Mouse (Mus musculus) MEL (cell line): ENCODE data around the gene Wdfy3. TPM values are rescaled to one million over a fixed set of nuclear protein-coding genes. Genes with fewer than 3 reads are reported as not detected.

Source experiments
- DNase-seq: peaks from one replicate; pipeline ENCODE4 v3.0.0; 2011; ENCODE audit warnings: low read depth, low spot score
- H3K27ac ChIP-seq: 2 replicates; pipeline ENCODE4 v1.5.1; 2012; ENCODE audit warnings: low read depth, mild to moderate bottlenecking, control low read depth, low read length, moderate library complexity; ENCODE audit not compliant: control insufficient read depth
- H3K27me3 ChIP-seq, 2 experiments: fragments of 150-350 bp in 1 of 2; sonication (generic) in 1 of 2; 2 replicates each; pipeline ENCODE4 v1.6.1; 2012; ENCODE audit warnings: low read length in 2 of 2, mild to moderate bottlenecking in 2 of 2, improper control_type of control experiment in 1 of 2, moderate library complexity in 1 of 2; ENCODE audit not compliant: insufficient read depth in 2 of 2, control insufficient read depth in 1 of 2
- H3K36me3 ChIP-seq, 2 experiments: 2 replicates each; pipeline ENCODE4 v1.6.1; 2012 to 2014; ENCODE audit warnings: low read length in 2 of 2, improper control_type of control experiment in 1 of 2, inconsistent platforms in 1 of 2, mild to moderate bottlenecking in 1 of 2; ENCODE audit not compliant: insufficient read depth in 2 of 2, control insufficient read depth in 1 of 2
- H3K4me1 ChIP-seq, 2 experiments: fragments of 150-350 bp in 1 of 2; sonication (generic) in 1 of 2; 2 replicates each; pipeline ENCODE4 v1.6.1; 2012; ENCODE audit warnings: low read length in 2 of 2, improper control_type of control experiment in 1 of 2, mild to moderate bottlenecking in 1 of 2; ENCODE audit not compliant: insufficient read depth in 2 of 2, control insufficient read depth in 1 of 2
- H3K4me3 ChIP-seq, 2 experiments: fragments of 150-350 bp in 1 of 2; sonication (generic) in 1 of 2; 2 replicates each; pipeline ENCODE4 v1.5.1; 2012; ENCODE audit warnings: low read depth in 2 of 2, low read length in 2 of 2, mild to moderate bottlenecking in 2 of 2, moderate library complexity in 2 of 2, control low read depth in 1 of 2, improper control_type of control experiment in 1 of 2; ENCODE audit not compliant: control insufficient read depth in 1 of 2, insufficient read depth in 1 of 2
- H3K79me2 ChIP-seq: 2 replicates; pipeline ENCODE4 v1.6.1; 2012; ENCODE audit warnings: mild to moderate bottlenecking, low read length, moderate library complexity; ENCODE audit not compliant: control insufficient read depth, poor library complexity, insufficient read depth
- H3K9ac ChIP-seq: 2 replicates; pipeline ENCODE4 v1.6.1; 2012; ENCODE audit warnings: low read depth, mild to moderate bottlenecking, control low read depth, low read length, moderate library complexity; ENCODE audit not compliant: control insufficient read depth, poor library complexity, severe bottlenecking
- H3K9me3 ChIP-seq: fragments of 150-350 bp; sonication (generic); replicated peaks from 2 replicates; pipeline ENCODE4 v1.6.1; 2012; ENCODE audit warnings: mild to moderate bottlenecking, low read length, improper control_type of control experiment, moderate library complexity; ENCODE audit not compliant: insufficient read depth
- CHD1 ChIP-seq: IDR thresholded peaks from 2 replicates; pipeline ENCODE4 v1.6.1; 2012; ENCODE audit warnings: low read depth, mild to moderate bottlenecking, inconsistent platforms, low read length, improper control_type of control experiment
- CTCF ChIP-seq, 3 experiments: IDR thresholded peaks in 2 of 3; conservative IDR thresholded peaks in 1 of 3; 2 replicates each; pipeline ENCODE4 v1.5.1; 2011 to 2012; ENCODE audit warnings: low read length in 3 of 3, low read depth in 2 of 3, mild to moderate bottlenecking in 2 of 3, improper control_type of control experiment in 1 of 3, inconsistent platforms in 1 of 3, mixed read lengths in 1 of 3, moderate library complexity in 1 of 3; ENCODE audit not compliant: control insufficient read depth in 1 of 3, insufficient read depth in 1 of 3, poor library complexity in 1 of 3, severe bottlenecking in 1 of 3
- EP300 ChIP-seq, 2 experiments: IDR thresholded peaks; 2 replicates each; pipeline ENCODE4 v1.6.1; 2011; ENCODE audit warnings: improper control_type of control experiment in 2 of 2, low read length in 2 of 2, low read depth in 1 of 2, mild to moderate bottlenecking in 1 of 2
- HCFC1 ChIP-seq: IDR thresholded peaks from 2 replicates; pipeline ENCODE4 v1.6.1; 2012; ENCODE audit warnings: low read depth, mild to moderate bottlenecking, inconsistent platforms, low read length, improper control_type of control experiment, moderate library complexity
- KAT2A ChIP-seq: conservative IDR thresholded peaks from 2 replicates; pipeline ENCODE4 v1.6.1; 2012; ENCODE audit warnings: low read depth, low read length, improper control_type of control experiment, inconsistent platforms
- NRF1 ChIP-seq: IDR thresholded peaks from 2 replicates; pipeline ENCODE4 v1.6.1; 2014; ENCODE audit warnings: low read depth, mild to moderate bottlenecking, inconsistent platforms, low read length, improper control_type of control experiment, moderate library complexity; ENCODE audit not compliant: poor library complexity, insufficient read depth, severe bottlenecking
- POLR2A ChIP-seq, 2 experiments: IDR thresholded peaks; 2 replicates each; pipeline ENCODE4 v1.6.1; 2011 to 2012; ENCODE audit warnings: low read length in 2 of 2, mild to moderate bottlenecking in 2 of 2, control low read depth in 1 of 2, improper control_type of control experiment in 1 of 2, low read depth in 1 of 2, moderate library complexity in 1 of 2; ENCODE audit not compliant: control insufficient read depth in 1 of 2, insufficient read depth in 1 of 2, poor library complexity in 1 of 2
- POLR2AphosphoS2 ChIP-seq: IDR thresholded peaks from 2 replicates; pipeline ENCODE4 v1.6.1; 2011; ENCODE audit warnings: low read length, improper control_type of control experiment
- RAD21 ChIP-seq: IDR thresholded peaks from 2 replicates; pipeline ENCODE4 v1.6.1; 2011; ENCODE audit warnings: mild to moderate bottlenecking, low read depth, low read length, improper control_type of control experiment
- SIN3A ChIP-seq: IDR thresholded peaks from 2 replicates; pipeline ENCODE4 v1.6.1; 2012; ENCODE audit warnings: low read length, improper control_type of control experiment, inconsistent platforms
- TCF12 ChIP-seq: IDR thresholded peaks from 2 replicates; pipeline ENCODE4 v1.6.1; 2014; ENCODE audit warnings: low read depth, mild to moderate bottlenecking, inconsistent platforms, low read length, improper control_type of control experiment, moderate library complexity
- USF1 ChIP-seq: IDR thresholded peaks from 2 replicates; pipeline ENCODE4 v1.6.1; 2014; ENCODE audit warnings: low read depth, mild to moderate bottlenecking, inconsistent platforms, low read length, improper control_type of control experiment, moderate library complexity
- USF2 ChIP-seq, 2 experiments: IDR thresholded peaks; 2 replicates each; pipeline ENCODE4 v1.6.1; 2011 to 2012; ENCODE audit warnings: improper control_type of control experiment in 2 of 2, low read length in 2 of 2, borderline replicate concordance in 1 of 2, inconsistent platforms in 1 of 2, low read depth in 1 of 2, mild to moderate bottlenecking in 1 of 2; ENCODE audit not compliant: insufficient read depth in 1 of 2
- ZKSCAN1 ChIP-seq: IDR thresholded peaks from 2 replicates; pipeline ENCODE4 v1.6.1; 2012; ENCODE audit warnings: low read depth, mild to moderate bottlenecking, inconsistent platforms, low read length, improper control_type of control experiment, moderate library complexity
- ZMIZ1 ChIP-seq: IDR thresholded peaks from 2 replicates; pipeline ENCODE4 v1.6.1; 2012; ENCODE audit warnings: low read depth, mild to moderate bottlenecking, inconsistent platforms, low read length, improper control_type of control experiment, moderate library complexity
- polyA plus RNA-seq, 2 experiments: library from polyadenylated mRNA; stranded (reverse) in 1 of 2; unstranded in 1 of 2; fragments of >175 nt in 1 of 2; fragments of >200 nt in 1 of 2; gene quantifications; 2 replicates each; pipeline versions ENCODE4 v1.2.1 to v1.2.4; 2012; ENCODE audit warnings: low replicate concordance in 2 of 2, low read depth in 1 of 2; ENCODE audit not compliant: insufficient read length in 2 of 2, insufficient read depth in 1 of 2, missing spikeins in 1 of 2
- total RNA-seq: library from RNA; depleted of rRNA; stranded (reverse); fragments of 300-350 nt; gene quantifications from 2 replicates; pipeline ENCODE4 v1.2.3, GENCODE M21; 2012

Gene Wdfy3
- total and polyA plus RNA-seq, 3 experiments: 10.0 to 21.3 (median 11.9) TPM

GRCm38 (mm10) chr5:101896784-101897183 lies 172.9 kb downstream of the Wdfy3 start:
- no peak overlapping the region for H3K27ac ChIP-seq
- DNase-seq: no peak
- H3K9me3 ChIP-seq: no peaks in the 10 kb centered on the region

GRCm38 (mm10) chr5:101895717-101896645 lies 173.7 kb downstream of the Wdfy3 start:
- DNase-seq: no peak
- no peaks in the 10 kb centered on the region for H3K4me1 ChIP-seq
- H3K79me2 ChIP-seq: no peaks in the 10 kb centered on the region
- no peak overlapping the region for H3K9ac ChIP-seq
- no peak overlapping the region for H3K27ac ChIP-seq
- TF ChIP-seq SIN3A (no peak), POLR2AphosphoS2 (no peak), USF2 (IDR thresholded peaks at IDR 0.05; ENCODE audit: borderline replicate concordance in 1 of 2, insufficient read depth in 1 of 2, low read depth in 1 of 2, low read length in 2 of 2) (no peak), ZKSCAN1 (no peak), NRF1 (no peak), RAD21 (no peak), CHD1 (no peak), ZMIZ1 (no peak), EP300 (IDR thresholded peaks at IDR 0.05; ENCODE audit: low read depth in 1 of 2, low read length in 2 of 2) (no peak), TCF12 (no peak), POLR2A (IDR thresholded peaks at IDR 0.05; ENCODE audit: control insufficient read depth in 1 of 2, insufficient read depth in 1 of 2, low read depth in 1 of 2, low read length in 2 of 2, poor library complexity in 1 of 2) (no peak), CTCF (IDR thresholded peaks at IDR 0.05 in 2 of 3, conservative IDR thresholded peaks at IDR 0.05 in 1 of 3; ENCODE audit: control insufficient read depth in 1 of 3, insufficient read depth in 1 of 3, low read depth in 2 of 3, low read length in 3 of 3, poor library complexity in 1 of 3, severe bottlenecking in 1 of 3) (no peak), HCFC1 (no peak), KAT2A (no peak), USF1 (no peak)
- no peaks in the 10 kb centered on the region for H3K27me3 ChIP-seq
- peaks cover 0 to 6% of the 10 kb centered on the region in 2 experiments; a peak in 2 of 4 replicates for H3K36me3 ChIP-seq
- no peak overlapping the region for H3K4me3 ChIP-seq
- H3K9me3 ChIP-seq: no peaks in the 10 kb centered on the region

More at GRCm38 (mm10) chr5:101896784-101897183, 172.9 kb downstream of the Wdfy3 start:
- no peak for TF ChIP-seq HCFC1
- peaks cover 0 to 6% of the 10 kb centered on the region in 2 experiments; a peak in 2 of 4 replicates for H3K36me3 ChIP-seq
- no peaks in the 10 kb centered on the region for H3K27me3 ChIP-seq
- H3K79me2 ChIP-seq: no peaks in the 10 kb centered on the region
- H3K4me1 ChIP-seq: no peaks in the 10 kb centered on the region
- no peak overlapping the region for H3K9ac ChIP-seq
- H3K4me3 ChIP-seq: no peak overlapping the region
